Mouse (Mus musculus) embryonic facial prominence, embryonic 11.5 days (tissue): ENCODE measurements around the gene Kcne3. TPM values are rescaled to one million over a fixed set of nuclear protein-coding genes. Genes with fewer than 3 reads are reported as not detected.

Experiments
- ATAC-seq: fragments of 200-750 bp; cut with Nextera tagmentation; replicated peaks from 2 replicates; pipeline ENCODE4 v1.8.0; 2017; ENCODE audit warnings: low read depth; ENCODE audit not compliant: insufficient number of reproducible peaks, low FRiP score, low TSS enrichment
- DNase-seq: peaks from one replicate; pipeline ENCODE4 v3.0.0-alpha.2; 2015; ENCODE audit warnings: low spot score
- H3K27ac ChIP-seq: fragments of 300-500 bp; sonication (generic); replicated peaks from 2 replicates; pipeline ENCODE4 v1.5.1; 2014; ENCODE audit warnings: mild to moderate bottlenecking, low read depth, low read length, control low read depth
- H3K27me3 ChIP-seq: fragments of 300-500 bp; sonication (generic); 2 replicates; pipeline ENCODE4 v1.6.1; 2014; ENCODE audit warnings: mild to moderate bottlenecking, low read length, moderate library complexity, mixed read lengths; ENCODE audit not compliant: control insufficient read depth, insufficient read depth
- H3K36me3 ChIP-seq: fragments of 300-500 bp; sonication (generic); replicated peaks from 2 replicates; pipeline ENCODE4 v1.6.1; 2014; ENCODE audit warnings: low read depth, mild to moderate bottlenecking, low read length, moderate library complexity, mixed read lengths; ENCODE audit not compliant: control insufficient read depth, insufficient read depth
- H3K4me1 ChIP-seq: fragments of 300-500 bp; sonication (generic); 2 replicates; pipeline ENCODE4 v1.6.1; 2014; ENCODE audit warnings: low read length, mixed read lengths; ENCODE audit not compliant: control insufficient read depth, insufficient read depth
- H3K4me2 ChIP-seq: fragments of 300-500 bp; sonication (generic); 2 replicates; pipeline ENCODE4 v1.6.1; 2014; ENCODE audit warnings: low read depth, mild to moderate bottlenecking, control low read depth, low read length, moderate library complexity
- H3K4me3 ChIP-seq: fragments of 300-500 bp; sonication (generic); 2 replicates; pipeline ENCODE4 v1.5.1; 2014; ENCODE audit warnings: low read depth, low read length, control low read depth
- H3K9ac ChIP-seq: fragments of 300-500 bp; sonication (generic); replicated peaks from 2 replicates; pipeline ENCODE4 v1.6.1; 2014; ENCODE audit warnings: mild to moderate bottlenecking, control low read depth, low read length
- H3K9me3 ChIP-seq: fragments of 300-500 bp; sonication (generic); replicated peaks from 2 replicates; pipeline ENCODE4 v1.6.1; 2016; ENCODE audit warnings: mild to moderate bottlenecking, low read length, inconsistent platforms, mixed read lengths; ENCODE audit not compliant: control insufficient read depth
- WGBS: fragments of 180-500 bp; shearing (Covaris S2); extraction: QIAGEN DNeasy Blood & Tissue Kit; methylation state at CpG from one replicate; pipeline ENCODE4 v1.1.7; 2014; 5-methylcytosine and 5-hydroxymethylcytosine counted together
- polyA plus RNA-seq: library from polyadenylated mRNA; unstranded; fragments of >200 nt; fragmentation: Nextera tagmentation; extraction: Ambion mirVana; gene quantifications from 2 replicates; pipeline ENCODE4 v1.2.1, GENCODE M21; 2014

The Kcne3 gene
- polyA plus RNA-seq, 1 experiment from 2014 or later: 13.7 TPM

- no peak for ATAC-seq
- DNase-seq: no peak
- Histone ChIP-seq H3K36me3 (no peaks in the 10 kb centered on the region), H3K4me1 (no peaks in the 10 kb centered on the region), H3K9ac (no peak overlapping the region), H3K27me3 (no peaks in the 10 kb centered on the region), H3K27ac (no peak overlapping the region), H3K9me3 (no peaks in the 10 kb centered on the region), H3K4me3 (no peak overlapping the region), H3K4me2 (no peak overlapping the region)
- 93% methylated on average over 1 of the region's 1 CpGs for WGBS
Observed at GRCm38 (mm10) chr7:100230646-100231045, 54.3 kb downstream of the Kcne3 start.

- ATAC-seq: no peak
- Histone ChIP-seq H3K4me2 (no peak overlapping the region), H3K9me3 (no peaks in the 10 kb centered on the region), H3K9ac (no peak overlapping the region), H3K4me1 (no peaks in the 10 kb centered on the region), H3K4me3 (no peak overlapping the region), H3K27ac (no peak overlapping the region), H3K27me3 (no peaks in the 10 kb centered on the region), H3K36me3 (no peaks in the 10 kb centered on the region)
- 54% methylated on average over 1 of the region's 1 CpGs for WGBS
- no peak for DNase-seq
Observed at GRCm38 (mm10) chr7:100231661-100232060, 55.4 kb downstream of the Kcne3 start.

GRCm38 (mm10) chr7:100233681-100234080, 57.4 kb downstream of the Kcne3 start:
- H3K4me1 ChIP-seq: no peaks in the 10 kb centered on the region
- H3K27ac ChIP-seq: no peak overlapping the region
- no peak overlapping the region for H3K4me2 ChIP-seq
- H3K4me3 ChIP-seq: no peak overlapping the region
- no peaks in the 10 kb centered on the region for H3K27me3 ChIP-seq
- DNase-seq: no peak
- no peak for ATAC-seq
- no peaks in the 10 kb centered on the region for H3K36me3 ChIP-seq
- no peaks in the 10 kb centered on the region for H3K9me3 ChIP-seq
- no peak overlapping the region for H3K9ac ChIP-seq

Other genes starting within 250 kb of the Kcne3 start
- gene Rnf169, start 196.1 kb upstream of the Kcne3 start, polyA plus RNA-seq: 6.9 and 7.4 TPM in 2 replicates
- 0.49 and 1.3 TPM in 2 replicates for gene Chrdl2, start 170.3 kb upstream of the Kcne3 start, polyA plus RNA-seq
- gene Pold3, start 54.9 kb upstream of the Kcne3 start, polyA plus RNA-seq: 99.9 and 110 TPM in 2 replicates
- gene Lipt2, start 17.2 kb upstream of the Kcne3 start, polyA plus RNA-seq: 26.4 and 34.9 TPM in 2 replicates
- 6.2 and 6.7 TPM in 2 replicates for gene Pgm2l1, start 50.9 kb downstream of the Kcne3 start, polyA plus RNA-seq
- 10.2 and 11.4 TPM in 2 replicates for gene P4ha3, start 109.0 kb downstream of the Kcne3 start, polyA plus RNA-seq
- 32.4 and 32.8 TPM in 2 replicates for gene C2cd3, start 195.7 kb downstream of the Kcne3 start, polyA plus RNA-seq
- gene Ppme1, start 195.8 kb downstream of the Kcne3 start, polyA plus RNA-seq: 68.9 and 69.9 TPM in 2 replicates